Mouse (Mus musculus): Measurements from ENCODE around the gene Pif1.

Pif1 gene

GRCm38 (mm10) chr9:65556349-65556748 is 30.6 kb upstream of the Pif1 start:
- in situ Hi-C loops (cut with MboI; ENCODE audit: unreplicated experiment in 2 of 2): no loop called here

- in situ Hi-C loops (cut with MboI; ENCODE audit: unreplicated experiment in 2 of 2): no loop called here
Observed at GRCm38 (mm10) chr9:65556979-65557378, 30.0 kb upstream of the Pif1 start.

GRCm38 (mm10) chr9:65558806-65559205 is 28.2 kb upstream of the Pif1 start:
- in situ Hi-C loops (cut with MboI; ENCODE audit: unreplicated experiment in 2 of 2): no loop called here

GRCm38 (mm10) chr9:65561016-65561415 is 25.9 kb upstream of the Pif1 start:
- in situ Hi-C loops (cut with MboI; ENCODE audit: unreplicated experiment in 2 of 2): no loop called here

GRCm38 (mm10) chr9:65562081-65562506 is 24.9 kb upstream of the Pif1 start:
- in situ Hi-C loops (cut with MboI; ENCODE audit: unreplicated experiment in 2 of 2): no loop called here

- in situ Hi-C loops (cut with MboI; ENCODE audit: unreplicated experiment in 2 of 2): no loop called here
Observed at GRCm38 (mm10) chr9:65563073-65563472, 23.9 kb upstream of the Pif1 start.

GRCm38 (mm10) chr9:65564698-65565097 is 22.3 kb upstream of the Pif1 start:
- in situ Hi-C loops (cut with MboI; ENCODE audit: unreplicated experiment in 2 of 2): no loop called here

GRCm38 (mm10) chr9:65568787-65569186 is 18.2 kb upstream of the Pif1 start:
- in situ Hi-C loops (cut with MboI; ENCODE audit: unreplicated experiment in 2 of 2): no loop called here

GRCm38 (mm10) chr9:65569491-65569971 is 17.4 kb upstream of the Pif1 start:
- in situ Hi-C loops (cut with MboI; ENCODE audit: unreplicated experiment in 2 of 2): no loop called here

GRCm38 (mm10) chr9:65572837-65573236 is 14.1 kb upstream of the Pif1 start:
- in situ Hi-C loops (cut with MboI; ENCODE audit: unreplicated experiment in 2 of 2): no loop called here

- in situ Hi-C loops (cut with MboI; ENCODE audit: unreplicated experiment in 2 of 2): loop anchor here in 1 of 2 experiments (5.0 kb wide), 1 partner anchor 32 kb away; no protein-coding TSS in a partner anchor
Observed at GRCm38 (mm10) chr9:65574513-65575392, 12.2 kb upstream of the Pif1 start.

- in situ Hi-C loops (cut with MboI; ENCODE audit: unreplicated experiment in 2 of 2): loop anchor here in 1 of 2 experiments (5.0 kb wide), 1 partner anchor 33 kb away; no protein-coding TSS in a partner anchor
Observed at GRCm38 (mm10) chr9:65575393-65576196, 11.4 kb upstream of the Pif1 start.

GRCm38 (mm10) chr9:65576861-65577510 is 10.0 kb upstream of the Pif1 start:
- in situ Hi-C loops (cut with MboI; ENCODE audit: unreplicated experiment in 2 of 2): loop anchor here in 1 of 2 experiments (5.0 kb wide), 1 partner anchor 35 kb away; no protein-coding TSS in a partner anchor

- in situ Hi-C loops (cut with MboI; ENCODE audit: unreplicated experiment in 2 of 2): loop anchor here in 1 of 2 experiments (5.0 kb wide), 1 partner anchor 35 kb away; no protein-coding TSS in a partner anchor
Observed at GRCm38 (mm10) chr9:65577511-65578196, 9.3 kb upstream of the Pif1 start.

- in situ Hi-C loops (cut with MboI; ENCODE audit: unreplicated experiment in 2 of 2): loop anchor here in 1 of 2 experiments (5.0 kb wide), 1 partner anchor 37 kb away; no protein-coding TSS in a partner anchor
Observed at GRCm38 (mm10) chr9:65578801-65579249, 8.1 kb upstream of the Pif1 start.

GRCm38 (mm10) chr9:65579781-65580371 is 7.1 kb upstream of the Pif1 start, which contains the start of gene Plekho2:
Gene Plekho2 (minus strand): TSS chr9:65580040.
- in situ Hi-C loops (cut with MboI; ENCODE audit: unreplicated experiment in 2 of 2): loop anchor here (5.0 to 10.0 kb wide), 3 partner anchors 38 to 125 kb away; partner anchors contain the start of gene Ankdd1a (in 2 of the 2)

GRCm38 (mm10) chr9:65580401-65581256 is 6.3 kb upstream of the Pif1 start:
- in situ Hi-C loops (cut with MboI; ENCODE audit: unreplicated experiment in 2 of 2): loop anchor here (5.0 to 10.0 kb wide), 2 partner anchors 58 to 126 kb away; partner anchors contain the start of gene Ankdd1a (in 2 of the 2)

- in situ Hi-C loops (cut with MboI; ENCODE audit: unreplicated experiment in 2 of 2): loop anchor here (5.0 to 10.0 kb wide), 2 partner anchors 61 to 128 kb away; partner anchors contain the start of gene Ankdd1a (in 2 of the 2)
Observed at GRCm38 (mm10) chr9:65583045-65583444, 3.9 kb upstream of the Pif1 start.
